Mouse (Mus musculus): ENCODE data around the gene Nup85. TPM values are rescaled to one million over a fixed set of nuclear protein-coding genes. Genes with fewer than 3 reads are reported as not detected.

Nup85 gene
- total and polyA plus RNA-seq, 3 experiments: 362 to 370 TPM; not detected in 1

GRCm38 (mm10) chr11:115627705-115628464, 63.7 kb downstream of the Nup85 start, which contains the start of gene Slc25a19 (continued):
- TF ChIP-seq MYC (IDR thresholded peaks at IDR 0.05; ENCODE audit: low read depth, low read length) (peak; percentile 77), JUND (IDR thresholded peaks at IDR 0.05; ENCODE audit: low read depth, low read length) (no peak), SMC3 (IDR thresholded peaks at IDR 0.05; ENCODE audit: low read depth, low read length) (no peak), MYB (IDR thresholded peaks at IDR 0.05; ENCODE audit: low read depth, low read length) (no peak), KAT2A (conservative IDR thresholded peaks at IDR 0.05; ENCODE audit: low read depth, low read length) (peak; percentile 99), ZC3H11A (IDR thresholded peaks at IDR 0.05; ENCODE audit: low read depth, low read length) (no peak), EP300 (IDR thresholded peaks at IDR 0.05; ENCODE audit: low read depth in 1 of 2, low read length in 2 of 2) (peak in 1 of 2 experiments; percentile 19; a peak in 1 of 4 replicates), NRF1 (IDR thresholded peaks at IDR 0.05; ENCODE audit: insufficient read depth, low read depth, low read length, poor library complexity, severe bottlenecking) (peak; percentile 77), BHLHE40 (IDR thresholded peaks at IDR 0.05; ENCODE audit: borderline replicate concordance, low read depth, low read length) (no peak), ELF1 (IDR thresholded peaks at IDR 0.05; ENCODE audit: low read depth, low read length) (peak; percentile 97), SIN3A (IDR thresholded peaks at IDR 0.05; ENCODE audit: low read length) (peak; percentile 97), MEF2A (IDR thresholded peaks at IDR 0.05; ENCODE audit: extremely low read depth, insufficient replicate concordance, low read depth, low read length, poor library complexity, severe bottlenecking) (no peak), TCF12 (IDR thresholded peaks at IDR 0.05; ENCODE audit: low read depth, low read length) (peak; percentile 73), MXI1 (IDR thresholded peaks at IDR 0.05; ENCODE audit: low read depth, low read length) (peak; percentile 85), E2F4 (IDR thresholded peaks at IDR 0.05; ENCODE audit: borderline replicate concordance, low read depth, low read length) (peak; percentile 91), CHD2 (IDR thresholded peaks at IDR 0.05; ENCODE audit: low read length) (peak; percentile 75), RAD21 (IDR thresholded peaks at IDR 0.05; ENCODE audit: low read depth, low read length) (no peak), USF1 (IDR thresholded peaks at IDR 0.05; ENCODE audit: low read depth, low read length) (peak; percentile 61; the same call in 1 of the 2 replicates), GABPA (IDR thresholded peaks at IDR 0.05; ENCODE audit: low read depth, low read length) (no peak)

GRCm38 (mm10) chr11:115628465-115629101, 64.3 kb downstream of the Nup85 start:
- Histone ChIP-seq H3K9me3 (replicated peaks; ENCODE audit: insufficient read depth, low read length) (no peaks in the 10 kb centered on the region), H3K4me1 (ENCODE audit: control insufficient read depth in 1 of 2, insufficient read depth in 2 of 2, low read length in 2 of 2) (peaks cover 6 to 29% of the 10 kb centered on the region in 2 experiments), H3K36me3 (ENCODE audit: control insufficient read depth in 1 of 2, insufficient read depth in 2 of 2, low read length in 2 of 2) (peaks cover 0 to 9% of the 10 kb centered on the region in 2 experiments; a peak in 2 of 4 replicates), H3K27me3 (ENCODE audit: control insufficient read depth in 1 of 2, insufficient read depth in 2 of 2, low read length in 2 of 2) (no peaks in the 10 kb centered on the region), H3K4me3 (ENCODE audit: control insufficient read depth in 1 of 2, insufficient read depth in 1 of 2, low read depth in 2 of 2, low read length in 2 of 2) (peak overlapping the region; percentile 56 to 58), H3K9ac (ENCODE audit: control insufficient read depth, low read depth, low read length, poor library complexity, severe bottlenecking) (peak overlapping the region; percentile 75), H3K27ac (ENCODE audit: control insufficient read depth, low read depth, low read length) (peak overlapping the region; percentile 83), H3K79me2 (ENCODE audit: control insufficient read depth, insufficient read depth, low read length, poor library complexity) (peaks cover 21% of the 10 kb centered on the region)
- peak; percentile 64 for DNase-seq (ENCODE audit: low read depth, low spot score)
- TF ChIP-seq GATA1 (IDR thresholded peaks at IDR 0.05; ENCODE audit: low read depth, low read length): 0 out of 2 replicates have a peak, but pooled peaks have one; percentile 4
- no peak for TF ChIP-seq RCOR1 (IDR thresholded peaks at IDR 0.05; ENCODE audit: low read depth, low read length)
- 0 out of 2 replicates have a peak, but pooled peaks have one; percentile 0 for TF ChIP-seq POLR2AphosphoS2 (IDR thresholded peaks at IDR 0.05; ENCODE audit: low read length)
- TF ChIP-seq POLR2A (IDR thresholded peaks at IDR 0.05; ENCODE audit: control insufficient read depth in 1 of 2, insufficient read depth in 1 of 2, low read depth in 1 of 2, low read length in 2 of 2, poor library complexity in 1 of 2): 0 out of 4 replicates have a peak, but pooled peaks of 1 of the 2 experiments have one; percentile 7
